Mouse (Mus musculus) inflammation-experienced regulatory T-cells (primary cell): ENCODE measurements around the gene Mafb. TPM values are rescaled to one million over a fixed set of nuclear protein-coding genes. Genes with fewer than 3 reads are reported as not detected.

Experiments
- polyA plus RNA-seq, 2 experiments: library from polyadenylated mRNA; unstranded; fragments of 100-300 nt; shearing (Covaris generic); gene quantifications; one replicate each; pipeline ENCODE4 v1.2.1; 2017

Gene Mafb
- under 1 TPM in 1 of 2 experiments, not detected in 1; 0.62 TPM for polyA plus RNA-seq

GRCm38 (mm10) chr2:160366980-160367338, at the start of gene Mafb:
Gene Mafb (minus strand): TSS chr2:160367065.

GRCm38 (mm10) chr2:160334111-160334661, 32.7 kb downstream of the Mafb start, which contains the start of gene Gm826:
Gene Gm826 (minus strand): TSS chr2:160334162.

Other genes starting within 250 kb of the Mafb start
- gene Gm826, start 32.9 kb downstream of the Mafb start, polyA plus RNA-seq: not detected